Mouse (Mus musculus): ENCODE measurements around the gene Fam20c. TPM values are rescaled to one million over a fixed set of nuclear protein-coding genes. Genes with fewer than 3 reads are reported as not detected.

Fam20c gene
- polyA plus RNA-seq, 1 experiment from 2014 or later: 5.5 TPM

- Histone ChIP-seq H3K4me2 (replicated peaks; ENCODE audit: low read depth) (no peak overlapping the region), H3K27me3 (ENCODE audit: control insufficient read depth, insufficient read depth, low read length) (no peaks in the 10 kb centered on the region), H3K4me3 (ENCODE audit: low read depth, low read length) (no peak overlapping the region), H3K36me3 (ENCODE audit: control insufficient read depth, insufficient read depth, low read length) (no peaks in the 10 kb centered on the region), H3K9me3 (ENCODE audit: control insufficient read depth, low read length) (no peaks in the 10 kb centered on the region), H3K9ac (ENCODE audit: low read length) (no peak overlapping the region), H3K27ac (replicated peaks) (no peak overlapping the region), H3K4me1 (replicated peaks; ENCODE audit: control insufficient read depth, insufficient read depth) (no peaks in the 10 kb centered on the region)
- no peak for TF ChIP-seq CTCF (IDR thresholded peaks at IDR 0.05; ENCODE audit: low read depth)
- no peak for TF ChIP-seq EP300 (optimal IDR thresholded peaks at IDR 0.05)
- DNase-seq (ENCODE audit: low spot score) (no peak), ATAC-seq (ENCODE audit: low FRiP score, low TSS enrichment) (no peak)
- 56% methylated on average over 2 of the region's 2 CpGs for WGBS
Measured at GRCm38 (mm10) chr5:138768704-138769103, 14.4 kb downstream of the Fam20c start.

GRCm38 (mm10) chr5:138769126-138769525 is 14.8 kb downstream of the Fam20c start:
- Histone ChIP-seq H3K27ac (replicated peaks) (no peak overlapping the region), H3K4me2 (replicated peaks; ENCODE audit: low read depth) (no peak overlapping the region), H3K36me3 (ENCODE audit: control insufficient read depth, insufficient read depth, low read length) (no peaks in the 10 kb centered on the region), H3K4me1 (replicated peaks; ENCODE audit: control insufficient read depth, insufficient read depth) (no peaks in the 10 kb centered on the region), H3K27me3 (ENCODE audit: control insufficient read depth, insufficient read depth, low read length) (no peaks in the 10 kb centered on the region), H3K9me3 (ENCODE audit: control insufficient read depth, low read length) (no peaks in the 10 kb centered on the region), H3K4me3 (ENCODE audit: low read depth, low read length) (no peak overlapping the region), H3K9ac (ENCODE audit: low read length) (no peak overlapping the region)
- TF ChIP-seq CTCF (IDR thresholded peaks at IDR 0.05; ENCODE audit: low read depth) (no peak), EP300 (optimal IDR thresholded peaks at IDR 0.05) (no peak)
- 62% methylated on average over 5 of the region's 5 CpGs for WGBS
- ATAC-seq (ENCODE audit: low FRiP score, low TSS enrichment) (peak; percentile 35; the same call in 1 of the 2 replicates), DNase-seq (ENCODE audit: low spot score) (no peak)

GRCm38 (mm10) chr5:138775096-138775495 is 20.8 kb downstream of the Fam20c start:
- ATAC-seq (ENCODE audit: low FRiP score, low TSS enrichment) (peak; percentile 71), DNase-seq (ENCODE audit: low spot score) (no peak)
- 94% methylated on average over 5 of the region's 5 CpGs for WGBS
- no peak for TF ChIP-seq EP300 (optimal IDR thresholded peaks at IDR 0.05)
- TF ChIP-seq CTCF (IDR thresholded peaks at IDR 0.05; ENCODE audit: low read depth): no peak
- H3K4me3 ChIP-seq (ENCODE audit: low read depth, low read length): no peak overlapping the region
- no peak overlapping the region for H3K9ac ChIP-seq (ENCODE audit: low read length)
- H3K9me3 ChIP-seq (ENCODE audit: control insufficient read depth, low read length): no peaks in the 10 kb centered on the region
- no peaks in the 10 kb centered on the region for H3K4me1 ChIP-seq (replicated peaks; ENCODE audit: control insufficient read depth, insufficient read depth)
- no peak overlapping the region for H3K27ac ChIP-seq (replicated peaks)
- H3K36me3 ChIP-seq (ENCODE audit: control insufficient read depth, insufficient read depth, low read length): no peaks in the 10 kb centered on the region
- H3K27me3 ChIP-seq (ENCODE audit: control insufficient read depth, insufficient read depth, low read length): no peaks in the 10 kb centered on the region
- no peak overlapping the region for H3K4me2 ChIP-seq (replicated peaks; ENCODE audit: low read depth)

- H3K4me2 ChIP-seq (replicated peaks; ENCODE audit: low read depth): no peak overlapping the region
- no peak overlapping the region for H3K27ac ChIP-seq (replicated peaks)
- no peak overlapping the region for H3K9ac ChIP-seq (ENCODE audit: low read length)
- TF ChIP-seq CTCF (IDR thresholded peaks at IDR 0.05; ENCODE audit: low read depth) (no peak), EP300 (optimal IDR thresholded peaks at IDR 0.05) (no peak)
- 45% methylated on average over 1 of the region's 1 CpGs for WGBS
- H3K27me3 ChIP-seq (ENCODE audit: control insufficient read depth, insufficient read depth, low read length): no peaks in the 10 kb centered on the region
- DNase-seq (ENCODE audit: low spot score): peak; percentile 36
- no peaks in the 10 kb centered on the region for H3K4me1 ChIP-seq (replicated peaks; ENCODE audit: control insufficient read depth, insufficient read depth)
- H3K4me3 ChIP-seq (ENCODE audit: low read depth, low read length): no peak overlapping the region
- H3K9me3 ChIP-seq (ENCODE audit: control insufficient read depth, low read length): no peaks in the 10 kb centered on the region
- no peaks in the 10 kb centered on the region for H3K36me3 ChIP-seq (ENCODE audit: control insufficient read depth, insufficient read depth, low read length)
- no peak for ATAC-seq (ENCODE audit: low FRiP score, low TSS enrichment)
Measured at GRCm38 (mm10) chr5:138776346-138776745, 22.0 kb downstream of the Fam20c start.

- Histone ChIP-seq H3K4me3 (ENCODE audit: low read depth, low read length) (no peak overlapping the region), H3K27me3 (ENCODE audit: control insufficient read depth, insufficient read depth, low read length) (no peaks in the 10 kb centered on the region), H3K4me1 (replicated peaks; ENCODE audit: control insufficient read depth, insufficient read depth) (no peaks in the 10 kb centered on the region), H3K36me3 (ENCODE audit: control insufficient read depth, insufficient read depth, low read length) (no peaks in the 10 kb centered on the region), H3K9ac (ENCODE audit: low read length) (no peak overlapping the region), H3K27ac (replicated peaks) (no peak overlapping the region), H3K4me2 (replicated peaks; ENCODE audit: low read depth) (no peak overlapping the region), H3K9me3 (ENCODE audit: control insufficient read depth, low read length) (no peaks in the 10 kb centered on the region)
- ATAC-seq (ENCODE audit: low FRiP score, low TSS enrichment) (no peak), DNase-seq (ENCODE audit: low spot score) (no peak)
- 64% methylated on average over 9 of the region's 9 CpGs for WGBS
- no peak for TF ChIP-seq CTCF (IDR thresholded peaks at IDR 0.05; ENCODE audit: low read depth)
- TF ChIP-seq EP300 (optimal IDR thresholded peaks at IDR 0.05): no peak
Measured at GRCm38 (mm10) chr5:138778731-138779463, 24.6 kb downstream of the Fam20c start.

- Histone ChIP-seq H3K4me3 (ENCODE audit: low read depth, low read length) (no peak overlapping the region), H3K4me2 (replicated peaks; ENCODE audit: low read depth) (no peak overlapping the region), H3K9me3 (ENCODE audit: control insufficient read depth, low read length) (no peaks in the 10 kb centered on the region), H3K36me3 (ENCODE audit: control insufficient read depth, insufficient read depth, low read length) (no peaks in the 10 kb centered on the region), H3K27ac (replicated peaks) (no peak overlapping the region), H3K4me1 (replicated peaks; ENCODE audit: control insufficient read depth, insufficient read depth) (no peaks in the 10 kb centered on the region), H3K27me3 (ENCODE audit: control insufficient read depth, insufficient read depth, low read length) (no peaks in the 10 kb centered on the region), H3K9ac (ENCODE audit: low read length) (no peak overlapping the region)
- TF ChIP-seq EP300 (optimal IDR thresholded peaks at IDR 0.05): no peak
- no peak for TF ChIP-seq CTCF (IDR thresholded peaks at IDR 0.05; ENCODE audit: low read depth)
- no peak for DNase-seq (ENCODE audit: low spot score)
- no peak for ATAC-seq (ENCODE audit: low FRiP score, low TSS enrichment)
- WGBS: 53% methylated on average over 3 of the region's 3 CpGs
Measured at GRCm38 (mm10) chr5:138779655-138780054, 25.3 kb downstream of the Fam20c start.
